Mouse (Mus musculus) midbrain, embryonic 12.5 days (tissue): ENCODE results near the gene Fam131b. TPM values are rescaled to one million over a fixed set of nuclear protein-coding genes. Genes with fewer than 3 reads are reported as not detected.
A peak's percentile ranks its signal among the peaks of the same experiment; 100 is the strongest.

Source experiments
- ATAC-seq: fragments of 200-750 bp; cut with Nextera tagmentation; 2 replicates; pipeline ENCODE4 v1.8.0; 2017; ENCODE audit warnings: low read depth, moderate TSS enrichment, moderate library complexity; ENCODE audit not compliant: low FRiP score
- H3K27ac ChIP-seq: fragments of 300-500 bp; sonication (generic); replicated peaks from 2 replicates; pipeline ENCODE4 v1.5.1; 2016; ENCODE audit warnings: mild to moderate bottlenecking
- H3K27me3 ChIP-seq: fragments of 300-500 bp; sonication (generic); 2 replicates; pipeline ENCODE4 v1.6.1; 2016; ENCODE audit warnings: mild to moderate bottlenecking
- H3K36me3 ChIP-seq: fragments of 300-500 bp; sonication (generic); 2 replicates; pipeline ENCODE4 v1.6.1; 2016
- H3K4me1 ChIP-seq: fragments of 300-500 bp; sonication (generic); 2 replicates; pipeline ENCODE4 v1.6.1; 2016
- H3K4me2 ChIP-seq: fragments of 300-500 bp; sonication (generic); replicated peaks from 2 replicates; pipeline ENCODE4 v1.6.1; 2016; ENCODE audit warnings: mild to moderate bottlenecking, moderate library complexity
- H3K4me3 ChIP-seq: fragments of 300-500 bp; sonication (generic); 2 replicates; pipeline ENCODE4 v1.5.1; 2016; ENCODE audit warnings: mild to moderate bottlenecking
- H3K9ac ChIP-seq: fragments of 300-500 bp; sonication (generic); replicated peaks from 2 replicates; pipeline ENCODE4 v1.6.1; 2016; ENCODE audit warnings: mild to moderate bottlenecking, moderate library complexity
- H3K9me3 ChIP-seq: fragments of 300-500 bp; sonication (generic); 2 replicates; pipeline ENCODE4 v1.6.1; 2016; ENCODE audit warnings: mild to moderate bottlenecking
- WGBS: fragments of 180-500 bp; shearing (Covaris S2); methylation state at CpG from one replicate; pipeline ENCODE4 v1.1.7; 2016; 5-methylcytosine and 5-hydroxymethylcytosine counted together
- polyA plus RNA-seq: library from polyadenylated mRNA; unstranded; fragments of >200 nt; fragmentation: Nextera tagmentation; extraction: Ambion mirVana; gene quantifications from 2 replicates; pipeline ENCODE4 v1.2.1, GENCODE M21; 2016

The Fam131b gene
- polyA plus RNA-seq, 1 experiment from 2014 or later, result 4.2 TPM

DNA sequence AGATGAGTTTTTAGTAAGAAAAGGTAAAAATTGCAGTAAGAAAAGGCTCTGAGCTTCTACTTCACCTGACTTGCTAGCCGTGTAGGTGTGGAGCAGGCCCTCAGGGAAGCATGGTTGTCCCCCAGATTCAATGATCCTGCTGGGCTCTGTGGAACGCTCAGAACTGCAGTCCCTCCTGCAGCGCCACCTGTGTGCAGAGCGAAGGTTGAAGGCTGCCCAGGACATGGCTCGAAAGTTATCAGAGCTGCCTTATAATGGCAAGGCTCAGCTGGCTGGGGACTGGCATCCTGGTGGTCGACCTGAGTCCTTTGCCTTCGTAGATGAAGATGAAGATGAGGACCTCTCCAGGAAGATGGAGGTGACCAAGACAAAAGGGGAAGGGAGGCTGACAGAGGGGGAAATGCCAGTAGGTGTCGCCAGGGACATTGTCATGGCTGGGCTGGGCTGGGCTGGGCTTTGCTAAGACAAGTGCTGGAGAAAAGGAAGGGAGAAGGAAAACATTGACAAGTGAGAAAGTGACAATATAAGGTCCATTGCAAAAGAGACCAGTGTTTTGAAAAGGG lies 14.5 kb downstream of the Fam131b start:
- H3K4me2 ChIP-seq, result no peak overlapping the region
- 0 out of 2 replicates have a peak, but pooled peaks have one; percentile 38 for ATAC-seq
- H3K27ac ChIP-seq, result no peak overlapping the region
- H3K9ac ChIP-seq, result no peak overlapping the region
- no peaks in the 10 kb centered on the region for H3K27me3 ChIP-seq
- no peak overlapping the region for H3K4me3 ChIP-seq
- H3K4me1 ChIP-seq, result no peaks in the 10 kb centered on the region
- H3K36me3 ChIP-seq, result peaks cover 69% of the 10 kb centered on the region
- H3K9me3 ChIP-seq, result no peaks in the 10 kb centered on the region
- 54% methylated on average over 8 of the region's 8 CpGs for WGBS

DNA sequence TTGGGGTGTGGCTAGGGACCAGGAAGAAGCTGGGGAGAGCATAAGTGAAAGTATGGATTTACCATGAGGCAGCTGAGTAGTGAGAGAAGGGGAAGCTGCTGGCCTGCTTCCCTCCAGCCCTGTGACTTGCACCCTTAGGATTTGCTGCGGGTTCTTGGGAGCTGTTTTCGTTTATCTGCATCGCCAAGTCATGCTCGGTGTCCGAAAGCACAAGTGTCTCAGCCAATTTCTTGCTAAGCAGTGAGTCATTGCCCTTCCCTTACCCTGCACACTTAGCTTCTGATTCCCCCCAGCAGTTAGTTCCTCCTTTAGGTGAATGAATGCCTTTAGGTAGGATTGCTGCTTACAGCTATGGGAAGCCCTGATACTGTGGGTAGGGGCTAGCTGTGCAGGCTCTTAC lies 25.1 kb downstream of the Fam131b start:
- Histone ChIP-seq H3K4me2 (no peak overlapping the region), H3K4me1 (no peaks in the 10 kb centered on the region), H3K36me3 (peaks cover 60% of the 10 kb centered on the region), H3K4me3 (no peak overlapping the region), H3K9me3 (no peaks in the 10 kb centered on the region), H3K27me3 (no peaks in the 10 kb centered on the region), H3K9ac (no peak overlapping the region), H3K27ac (no peak overlapping the region)
- 90% methylated on average over 5 of the region's 5 CpGs for WGBS
- ATAC-seq, result no peak

DNA sequence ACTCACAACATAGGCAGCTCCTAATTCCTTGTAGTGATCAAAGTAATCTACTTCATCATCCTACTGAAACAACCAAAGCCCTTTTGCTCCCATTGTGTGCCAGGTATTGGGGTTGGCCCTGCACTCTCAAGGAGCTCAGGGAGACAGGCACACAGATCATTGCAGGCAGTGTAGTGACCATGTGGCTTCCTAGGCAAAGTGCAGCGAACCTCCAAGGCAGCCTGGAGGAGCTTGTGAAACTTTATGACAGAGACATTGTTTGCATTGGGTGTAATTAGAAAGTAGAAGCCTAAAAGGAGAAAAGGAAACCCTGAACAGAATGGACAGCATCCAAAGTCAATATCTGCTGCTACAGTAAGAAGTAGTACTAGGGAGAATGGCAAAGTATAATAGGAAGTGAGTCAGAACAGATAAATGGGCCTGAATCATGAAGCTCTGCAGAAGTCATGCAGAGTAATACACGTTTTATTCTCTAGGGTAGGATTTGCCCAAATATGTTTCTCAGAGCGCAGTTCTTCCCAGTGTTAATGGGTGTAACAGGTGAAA lies 28.8 kb downstream of the Fam131b start:
- ATAC-seq, result no peak
- no peak overlapping the region for H3K27ac ChIP-seq
- H3K36me3 ChIP-seq, result peaks cover 83% of the 10 kb centered on the region
- H3K9me3 ChIP-seq, result no peaks in the 10 kb centered on the region
- H3K4me3 ChIP-seq, result no peak overlapping the region
- H3K27me3 ChIP-seq, result no peaks in the 10 kb centered on the region
- H3K4me2 ChIP-seq, result no peak overlapping the region
- no peak overlapping the region for H3K9ac ChIP-seq
- 83% methylated on average over 3 of the region's 3 CpGs for WGBS
- no peaks in the 10 kb centered on the region for H3K4me1 ChIP-seq

DNA sequence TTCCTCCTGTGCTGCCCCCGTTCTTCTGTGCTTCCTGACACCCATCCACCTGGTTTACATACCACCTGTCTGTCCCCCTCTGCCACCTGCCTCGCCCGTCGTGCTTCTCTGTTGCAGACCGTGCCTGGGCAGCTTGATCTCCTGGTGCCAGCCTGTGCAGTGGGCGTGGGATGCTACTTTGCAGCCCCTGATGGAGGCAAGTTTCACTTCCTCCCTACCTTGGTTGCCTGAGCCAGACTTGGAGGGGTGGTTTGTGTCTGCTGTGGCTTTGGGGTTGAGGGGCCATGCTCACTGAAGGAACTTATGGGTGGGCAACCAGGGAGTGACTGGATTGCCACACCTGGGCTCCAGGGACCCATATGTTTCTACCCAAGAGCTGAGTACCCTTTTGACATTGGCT lies 31.1 kb downstream of the Fam131b start:
- no peak overlapping the region for H3K27ac ChIP-seq
- no peak overlapping the region for H3K9ac ChIP-seq
- H3K9me3 ChIP-seq, result no peaks in the 10 kb centered on the region
- H3K4me1 ChIP-seq, result no peaks in the 10 kb centered on the region
- H3K27me3 ChIP-seq, result no peaks in the 10 kb centered on the region
- 91% methylated on average over 6 of the region's 6 CpGs for WGBS
- H3K36me3 ChIP-seq, result peaks cover 68% of the 10 kb centered on the region
- ATAC-seq, result no peak
- no peak overlapping the region for H3K4me2 ChIP-seq
- H3K4me3 ChIP-seq, result no peak overlapping the region

DNA sequence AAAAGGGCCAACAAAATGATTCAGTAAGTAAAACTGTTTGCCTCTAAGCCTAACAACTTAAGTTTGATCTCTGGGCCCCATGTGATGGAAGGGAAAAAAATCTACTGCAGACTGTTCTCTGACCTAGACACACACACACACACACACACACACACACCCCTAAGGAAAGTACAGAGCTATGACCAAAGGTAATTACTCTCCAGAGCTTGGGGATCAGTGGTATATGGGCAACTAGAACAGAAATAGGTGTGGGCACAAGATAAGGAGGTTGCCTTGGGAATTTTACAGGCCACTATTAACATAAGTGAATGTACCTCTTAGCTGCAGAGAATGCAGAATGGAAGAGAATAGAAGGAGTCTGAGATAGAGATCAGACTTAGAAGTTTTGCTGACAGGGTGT lies 36.9 kb downstream of the Fam131b start:
- Histone ChIP-seq H3K36me3 (peaks cover 56% of the 10 kb centered on the region), H3K4me3 (no peak overlapping the region), H3K9ac (no peak overlapping the region), H3K27ac (no peak overlapping the region), H3K4me2 (no peak overlapping the region), H3K4me1 (no peaks in the 10 kb centered on the region), H3K9me3 (no peaks in the 10 kb centered on the region), H3K27me3 (no peaks in the 10 kb centered on the region)
- ATAC-seq, result no peak

DNA sequence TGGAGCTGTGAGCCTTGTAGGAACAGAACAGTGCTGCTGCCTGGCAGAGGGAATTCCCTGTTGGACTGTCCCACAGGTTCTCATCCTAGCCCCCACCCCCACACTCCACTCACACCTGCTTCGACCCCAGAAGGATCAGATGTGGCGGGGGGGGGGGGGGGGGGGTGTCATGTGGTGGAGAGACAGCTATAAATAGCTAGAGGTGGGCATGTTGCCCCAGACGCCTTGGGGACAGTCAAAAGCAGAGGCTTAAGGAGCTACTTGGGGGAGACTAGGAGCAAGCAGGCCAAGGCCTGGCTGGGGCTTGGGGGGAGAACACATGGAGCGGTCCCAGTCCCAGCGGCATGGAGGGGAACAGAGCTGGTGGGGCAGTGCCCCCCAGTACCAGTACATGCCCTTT lies 38.0 kb downstream of the Fam131b start, which contains the start of gene Clcn1:
TSS of gene Clcn1 (plus strand) at position 238 of the 400 bp plus-strand sequence.
- no peak within 1 kb of the TSS for H3K27ac ChIP-seq
- ATAC-seq, result peak; percentile 39; the same call in 1 of the 2 replicates
- H3K9me3 ChIP-seq, result no peaks in the 10 kb centered on the region
- H3K9ac ChIP-seq, result no peak within 1 kb of the TSS
- H3K4me3 ChIP-seq, result no peak within 1 kb of the TSS
- no peaks in the 10 kb centered on the region for H3K27me3 ChIP-seq
- H3K4me2 ChIP-seq, result no peak within 1 kb of the TSS
- H3K4me1 ChIP-seq, result no peaks in the 10 kb centered on the region
- WGBS, result 87% methylated on average over 4 of the region's 5 CpGs
- H3K36me3 ChIP-seq, result peaks cover 57% of the 10 kb centered on the region

DNA sequence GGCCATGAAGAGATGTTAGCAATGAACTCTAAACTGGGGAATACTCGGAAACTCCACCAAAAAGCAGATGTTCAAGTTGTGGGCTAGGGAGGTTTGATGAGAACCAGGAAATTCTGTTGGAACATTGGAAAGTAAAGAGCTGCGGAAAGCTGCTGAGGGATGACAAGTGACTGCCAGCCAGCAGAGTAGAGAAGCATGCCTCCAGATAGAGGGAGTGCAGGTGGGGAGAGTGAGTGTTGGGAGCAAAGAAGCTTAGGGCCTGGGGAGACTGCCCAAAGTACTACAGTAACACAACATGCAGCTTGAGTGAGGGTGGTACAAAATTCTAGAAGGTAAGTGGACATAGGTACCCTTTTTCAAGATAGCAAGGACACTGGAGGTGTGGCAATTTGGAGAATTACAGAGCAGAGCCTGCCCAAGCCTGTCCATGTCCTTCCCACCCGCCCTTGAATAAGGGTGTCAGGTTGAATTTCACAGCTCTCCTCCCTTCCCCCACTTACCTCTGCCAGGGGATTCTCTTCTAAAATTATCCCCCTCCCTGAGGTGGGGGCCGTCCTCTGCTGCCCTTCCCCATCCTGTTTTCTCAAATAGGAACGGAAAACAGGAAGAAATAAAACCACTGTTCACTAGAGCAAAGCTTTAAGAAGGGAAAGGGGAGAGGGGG lies 41.4 kb downstream of the Fam131b start:
- H3K4me2 ChIP-seq, result no peak overlapping the region
- H3K9me3 ChIP-seq, result no peaks in the 10 kb centered on the region
- no peak overlapping the region for H3K27ac ChIP-seq
- H3K4me1 ChIP-seq, result no peaks in the 10 kb centered on the region
- no peaks in the 10 kb centered on the region for H3K27me3 ChIP-seq
- H3K9ac ChIP-seq, result no peak overlapping the region
- H3K36me3 ChIP-seq, result peaks cover 71% of the 10 kb centered on the region
- peak; percentile 42; the same call in 1 of the 2 replicates for ATAC-seq
- WGBS, result 78% methylated on average over 5 of the region's 5 CpGs
- H3K4me3 ChIP-seq, result no peak overlapping the region

DNA sequence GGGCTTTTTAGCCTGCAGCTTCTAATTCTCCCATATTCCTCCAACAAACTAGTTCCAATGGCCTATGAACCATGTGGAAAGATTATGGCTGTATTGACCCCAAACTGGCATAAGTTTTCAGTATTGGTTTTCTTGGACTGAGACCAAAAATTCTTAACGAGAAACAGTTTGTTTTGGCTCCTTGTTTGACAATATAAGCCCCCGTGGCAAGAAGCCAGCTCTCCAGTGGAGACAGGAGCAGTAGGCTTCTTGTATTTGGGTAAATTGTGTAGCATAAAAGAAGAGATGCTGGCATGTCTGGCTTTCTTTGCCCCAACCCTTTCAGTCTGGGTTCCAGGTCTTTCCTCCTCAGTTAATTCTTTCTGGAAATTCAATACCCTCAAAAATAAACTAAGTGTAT lies 48.3 kb downstream of the Fam131b start:
- WGBS, result 82% methylated on average over 2 of the region's 2 CpGs
- no peak for ATAC-seq
- Histone ChIP-seq H3K27ac (no peak overlapping the region), H3K9me3 (no peaks in the 10 kb centered on the region), H3K36me3 (peaks cover 90% of the 10 kb centered on the region), H3K4me1 (no peaks in the 10 kb centered on the region), H3K4me3 (no peak overlapping the region), H3K27me3 (no peaks in the 10 kb centered on the region), H3K9ac (no peak overlapping the region), H3K4me2 (no peak overlapping the region)

DNA sequence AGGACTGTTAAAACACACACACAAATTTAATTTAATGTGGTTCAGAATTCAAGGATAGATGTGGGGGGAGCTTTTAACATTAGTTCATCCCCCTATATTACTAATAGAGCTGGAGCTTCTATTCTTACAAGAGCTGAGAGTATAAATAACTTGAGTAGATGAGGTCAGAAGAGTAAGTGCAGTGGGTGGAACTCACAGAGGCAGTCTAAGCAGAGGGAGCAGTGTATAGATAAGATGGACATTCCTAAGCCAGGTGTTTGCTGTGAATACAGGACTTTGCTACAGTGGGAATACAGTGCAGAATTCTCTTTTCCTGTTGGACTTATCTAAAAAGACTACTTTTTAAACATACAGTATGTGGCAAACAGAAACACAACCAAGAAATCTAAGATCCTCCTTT lies 53.6 kb downstream of the Fam131b start:
- ATAC-seq, result no peak
- Histone ChIP-seq H3K4me1 (peaks cover 11% of the 10 kb centered on the region), H3K36me3 (peaks cover 79% of the 10 kb centered on the region), H3K4me3 (no peak overlapping the region), H3K4me2 (no peak overlapping the region), H3K9me3 (no peaks in the 10 kb centered on the region), H3K9ac (no peak overlapping the region), H3K27me3 (no peaks in the 10 kb centered on the region), H3K27ac (no peak overlapping the region)

DNA sequence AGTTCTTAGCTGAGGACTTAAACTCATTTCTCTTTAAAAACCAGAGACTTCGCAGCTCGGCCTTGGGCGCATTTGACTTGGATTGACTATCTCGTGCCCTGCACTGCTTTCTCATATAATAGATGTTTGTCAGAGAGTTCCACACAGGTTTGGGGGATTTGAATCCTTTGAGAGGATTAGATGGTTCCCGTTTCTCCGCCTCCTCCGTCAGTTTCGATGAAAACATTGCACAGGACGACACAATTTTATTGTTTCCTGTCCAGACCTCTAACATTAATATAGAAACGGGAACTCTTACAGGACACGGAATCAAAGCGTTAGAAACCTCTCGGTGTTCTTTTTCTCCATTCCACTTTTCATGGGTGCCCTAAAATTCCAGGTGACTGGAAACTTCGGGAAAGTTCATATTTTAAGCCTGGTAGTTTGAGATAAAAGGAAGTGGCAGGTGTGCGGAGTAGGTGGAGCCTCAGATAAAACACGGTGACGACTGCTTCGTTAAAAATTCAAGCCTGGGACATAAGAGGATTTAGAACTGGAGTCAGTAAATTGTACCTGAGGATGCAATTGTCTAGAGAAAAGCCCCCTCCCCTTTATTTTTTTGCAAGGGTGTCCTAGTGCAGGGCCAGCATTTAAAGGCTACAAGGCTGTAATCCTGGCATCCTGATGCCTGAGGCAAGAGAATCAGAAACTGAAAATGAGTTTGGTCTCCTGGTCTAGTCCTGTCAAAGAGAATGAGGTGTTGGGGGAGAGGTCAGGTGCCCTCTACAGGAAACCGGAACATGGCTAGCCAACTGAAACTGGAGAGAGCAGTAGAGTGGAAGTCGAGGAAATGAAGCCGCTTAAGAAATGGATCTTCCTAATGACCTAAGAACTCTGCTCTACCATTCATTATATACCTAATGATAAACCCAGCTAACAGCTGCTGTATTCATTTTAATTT lies 58.8 kb downstream of the Fam131b start:
- ATAC-seq, result no peak

More for the DNA sequence above, 58.8 kb downstream of the Fam131b start:
- Histone ChIP-seq H3K4me1 (peaks cover 11% of the 10 kb centered on the region), H3K27ac (peak overlapping the region; percentile 90), H3K9ac (peak overlapping the region; percentile 84), H3K4me2 (peak overlapping the region; percentile 83), H3K9me3 (no peaks in the 10 kb centered on the region), H3K36me3 (peaks cover 35% of the 10 kb centered on the region), H3K27me3 (peaks cover 4% of the 10 kb centered on the region; the same call in 1 of the 2 replicates), H3K4me3 (peak overlapping the region; percentile 86)
- under 1% methylated on average over 21 of the region's 21 CpGs for WGBS
